16 mouse cellular contexts compared by ENCODE assay signal in the genomic region with DNA sequence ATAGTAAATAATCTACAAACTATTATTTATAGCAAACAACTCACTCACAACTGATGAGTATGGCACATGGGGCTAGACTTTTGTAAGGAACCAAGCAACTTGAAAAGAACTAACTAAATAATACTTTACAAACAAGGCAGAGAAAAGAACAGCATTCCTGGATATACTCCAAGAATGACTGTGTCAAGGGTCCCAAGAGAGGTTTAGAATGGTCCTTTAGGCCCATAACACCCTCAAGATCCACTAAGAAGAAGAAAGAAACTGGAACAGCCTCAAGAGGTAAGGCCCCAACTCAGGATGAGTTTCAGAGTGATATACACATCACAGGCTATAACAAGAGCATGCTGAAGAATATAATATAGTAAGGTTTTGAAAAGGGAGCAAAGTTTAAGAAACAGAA.
"Had no signal": no experiment of that assay in that cellular context is flagged by ENCODE, and none has a peak within 500 bp of the region (broad histone marks: within the 10 kb centered on the region; RNA-seq: fewer than 3 reads in every experiment).

No protein-coding gene starts in this region.

- H3K4me3 ChIP-seq: lung, embryonic 15.5 days; megakaryocyte, embryonic 14.5 days; midbrain, embryonic 12.5 days; midbrain, embryonic 15.5 days; neural tube, embryonic 12.5 days had no signal

- H3K27ac ChIP-seq: lung, embryonic 15.5 days; midbrain, embryonic 12.5 days; midbrain, embryonic 15.5 days; neural tube, embryonic 12.5 days had no signal

- H3K4me2 ChIP-seq: lung, embryonic 15.5 days; midbrain, embryonic 12.5 days; midbrain, embryonic 15.5 days; neural tube, embryonic 12.5 days had no signal

- DNase-seq: lung, adult 2 months; lung, postnatal 10 days; lung, postnatal 36 days; retina, postnatal 1 day; right cerebral cortex, adult 18-20 months; right cerebral cortex, postnatal 25 days; right cerebral cortex, postnatal 4 days; spleen, adult 18-20 months; thymus, adult 18-20 months; thymus, postnatal 14 days; thymus, postnatal 36 days had no signal

- ATAC-seq: midbrain, embryonic 15.5 days had no signal

- H3K4me1 ChIP-seq: midbrain, embryonic 12.5 days; midbrain, embryonic 15.5 days; neural tube, embryonic 12.5 days had no signal

- H3K36me3 ChIP-seq: lung, embryonic 15.5 days; midbrain, embryonic 12.5 days; midbrain, embryonic 15.5 days; neural tube, embryonic 12.5 days had no signal

- H3K9me3 ChIP-seq: lung, embryonic 15.5 days; megakaryocyte, embryonic 14.5 days; midbrain, embryonic 12.5 days; midbrain, embryonic 15.5 days; neural tube, embryonic 12.5 days had no signal

- H3K27me3 ChIP-seq: lung, embryonic 15.5 days; megakaryocyte, embryonic 14.5 days; midbrain, embryonic 12.5 days; midbrain, embryonic 15.5 days; neural tube, embryonic 12.5 days had no signal

- H3K9ac ChIP-seq: lung, embryonic 15.5 days; midbrain, embryonic 12.5 days; midbrain, embryonic 15.5 days; neural tube, embryonic 12.5 days had no signal
